Mouse (Mus musculus) midbrain, embryonic 11.5 days (tissue): ENCODE data around the gene Trcg1. TPM values are rescaled to one million over a fixed set of nuclear protein-coding genes. Genes with fewer than 3 reads are reported as not detected.

ENCODE experiments used
- ATAC-seq: fragments of 200-750 bp; cut with Nextera tagmentation; 2 replicates; pipeline ENCODE4 v1.8.0; 2017; ENCODE audit warnings: moderate TSS enrichment, moderate library complexity; ENCODE audit not compliant: low FRiP score
- DNase-seq: peaks from one replicate; pipeline ENCODE4 v3.0.0; 2015; ENCODE audit warnings: low spot score; ENCODE audit errors: missing footprints
- H3K27ac ChIP-seq: fragments of 300-500 bp; sonication (generic); 2 replicates; pipeline ENCODE4 v1.5.1; 2014; ENCODE audit warnings: low read depth, low read length
- H3K27me3 ChIP-seq: fragments of 300-500 bp; sonication (generic); 2 replicates; pipeline ENCODE4 v1.6.1; 2014; ENCODE audit warnings: mild to moderate bottlenecking, low read length, moderate library complexity, mixed read lengths; ENCODE audit not compliant: control insufficient read depth, insufficient read depth
- H3K36me3 ChIP-seq: fragments of 300-500 bp; sonication (generic); 2 replicates; pipeline ENCODE4 v1.6.1; 2014; ENCODE audit warnings: mild to moderate bottlenecking, low read length, moderate library complexity, mixed read lengths; ENCODE audit not compliant: control insufficient read depth, insufficient read depth
- H3K4me1 ChIP-seq: fragments of 300-500 bp; sonication (generic); 2 replicates; pipeline ENCODE4 v1.6.1; 2014; ENCODE audit warnings: low read length; ENCODE audit not compliant: control insufficient read depth, insufficient read depth
- H3K4me2 ChIP-seq: fragments of 300-500 bp; sonication (generic); 2 replicates; pipeline ENCODE4 v1.6.1; 2014; ENCODE audit warnings: mild to moderate bottlenecking, moderate library complexity
- H3K4me3 ChIP-seq: fragments of 300-500 bp; sonication (generic); 2 replicates; pipeline ENCODE4 v1.5.1; 2014; ENCODE audit warnings: low read depth, low read length
- H3K9ac ChIP-seq: fragments of 300-500 bp; sonication (generic); 2 replicates; pipeline ENCODE4 v1.6.1; 2014; ENCODE audit warnings: low read length
- H3K9me3 ChIP-seq: fragments of 300-500 bp; sonication (generic); 2 replicates; pipeline ENCODE4 v1.6.1; 2016; ENCODE audit warnings: low read length; ENCODE audit not compliant: control insufficient read depth
- WGBS: fragments of 180-500 bp; shearing (Covaris S2); extraction: QIAGEN DNeasy Blood & Tissue Kit; methylation state at CpG from one replicate; pipeline ENCODE4 v1.1.7; 2014; 5-methylcytosine and 5-hydroxymethylcytosine counted together
- polyA plus RNA-seq: library from polyadenylated mRNA; unstranded; fragments of >200 nt; fragmentation: Nextera tagmentation; extraction: Ambion mirVana; gene quantifications from 2 replicates; pipeline ENCODE4 v1.2.1, GENCODE M21; 2014

Trcg1 gene
- polyA plus RNA-seq, 1 experiment from 2014 or later = not detected

DNA sequence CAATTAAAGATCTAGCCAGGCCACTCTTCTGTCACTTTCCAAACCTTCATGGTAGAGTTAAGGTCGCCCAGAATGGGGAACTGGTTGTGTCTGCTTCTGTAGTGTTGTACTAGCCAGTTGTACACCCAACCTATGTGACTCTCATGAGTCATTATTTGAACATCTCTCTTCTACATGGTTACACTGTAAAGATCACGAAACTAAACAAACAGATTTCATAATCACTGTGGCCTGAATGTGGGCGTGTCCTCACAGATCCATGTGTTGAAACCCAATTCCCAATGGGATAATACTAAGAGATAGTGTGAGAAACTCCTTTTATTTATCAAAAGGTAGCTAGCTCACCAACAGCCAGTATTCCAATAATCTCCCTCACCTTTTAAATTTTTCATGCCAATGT is 59.3 kb downstream of the Trcg1 start:
- 80% methylated on average over 3 of the region's 3 CpGs for WGBS

DNA sequence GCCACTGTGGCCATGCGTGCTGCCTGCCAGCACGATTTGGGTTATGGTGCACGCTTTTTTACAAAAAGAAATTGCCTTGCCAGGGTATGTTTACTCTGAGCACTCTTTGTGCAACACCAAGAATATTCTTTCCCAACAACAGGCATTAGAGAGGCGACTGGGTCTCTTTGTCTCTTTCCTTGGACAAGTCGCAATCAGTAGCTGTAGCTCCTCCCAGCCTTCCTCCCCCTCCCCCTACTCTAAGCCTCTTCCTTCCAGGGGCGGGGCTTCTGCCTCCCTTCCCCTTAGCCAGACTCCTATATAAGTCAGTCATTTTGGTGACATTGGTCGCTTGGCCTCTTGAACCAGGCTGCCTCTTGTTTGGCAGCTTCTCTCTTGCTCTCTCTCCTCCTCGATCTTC is 59.9 kb downstream of the Trcg1 start:
- H3K9ac ChIP-seq = no peak overlapping the region

More for the DNA sequence above, 59.3 kb downstream of the Trcg1 start:
- Histone ChIP-seq H3K27me3 (no peaks in the 10 kb centered on the region), H3K27ac (no peak overlapping the region), H3K36me3 (no peaks in the 10 kb centered on the region), H3K4me3 (no peak overlapping the region), H3K4me1 (no peaks in the 10 kb centered on the region), H3K4me2 (no peak overlapping the region), H3K9ac (no peak overlapping the region), H3K9me3 (no peaks in the 10 kb centered on the region)
- ATAC-seq (no peak), DNase-seq (no peak)

DNA sequence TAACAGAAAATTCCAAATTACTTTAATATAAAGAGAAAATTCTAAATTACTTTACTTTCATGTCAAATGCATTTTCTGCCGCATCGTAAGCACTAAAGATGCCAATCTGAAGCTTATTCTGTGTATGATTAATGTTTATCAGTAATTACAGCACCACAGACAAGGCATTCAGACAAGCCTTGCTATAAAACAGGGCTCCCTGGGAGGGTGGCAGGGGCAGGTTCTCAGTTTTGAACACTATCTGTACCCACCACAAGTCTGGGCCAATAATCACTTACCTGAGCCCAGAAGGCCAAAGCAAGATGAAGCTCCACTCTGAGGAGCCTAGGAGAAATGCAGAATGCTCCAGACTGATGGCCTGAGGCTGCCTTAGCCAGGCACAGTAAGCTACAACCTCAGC is 61.6 kb downstream of the Trcg1 start:
- H3K4me1 ChIP-seq = no peaks in the 10 kb centered on the region
- H3K9me3 ChIP-seq = no peaks in the 10 kb centered on the region
- 95% methylated on average over 2 of the region's 2 CpGs for WGBS
- H3K36me3 ChIP-seq = no peaks in the 10 kb centered on the region
- H3K27me3 ChIP-seq = no peaks in the 10 kb centered on the region
- H3K9ac ChIP-seq = no peak overlapping the region
- no peak overlapping the region for H3K27ac ChIP-seq
- H3K4me3 ChIP-seq = no peak overlapping the region
- ATAC-seq (no peak), DNase-seq (no peak)
- H3K4me2 ChIP-seq = no peak overlapping the region

More for the DNA sequence above, 59.9 kb downstream of the Trcg1 start:
- H3K9me3 ChIP-seq = no peaks in the 10 kb centered on the region
- H3K36me3 ChIP-seq = no peaks in the 10 kb centered on the region
- no peak overlapping the region for H3K27ac ChIP-seq
- no peaks in the 10 kb centered on the region for H3K4me1 ChIP-seq
- no peak overlapping the region for H3K4me3 ChIP-seq
- ATAC-seq = no peak
- WGBS = 62% methylated on average over 8 of the region's 8 CpGs
- H3K4me2 ChIP-seq = no peak overlapping the region
- DNase-seq = no peak
- H3K27me3 ChIP-seq = no peaks in the 10 kb centered on the region

Other genes starting within 250 kb of the Trcg1 start
- gene Ptpn9, start 241.6 kb upstream of the Trcg1 start, polyA plus RNA-seq = 30.9 and 31.6 TPM in 2 replicates
- 54.6 and 56.1 TPM in 2 replicates for gene Sin3a, start 164.5 kb upstream of the Trcg1 start, polyA plus RNA-seq
- gene Man2c1, start 105.9 kb upstream of the Trcg1 start, polyA plus RNA-seq = 17.5 and 18.0 TPM in 2 replicates
- gene Neil1, start 88.3 kb upstream of the Trcg1 start, polyA plus RNA-seq = 5.8 and 5.9 TPM in 2 replicates
- 91.6 and 100.0 TPM in 2 replicates for gene Commd4, start 78.2 kb upstream of the Trcg1 start, polyA plus RNA-seq
- gene 1700017B05Rik, start 26.1 kb downstream of the Trcg1 start, polyA plus RNA-seq = 6.4 and 9.3 TPM in 2 replicates
- 18.6 and 22.9 TPM in 2 replicates for gene Ppcdc, start 203.6 kb downstream of the Trcg1 start, polyA plus RNA-seq
- gene Scamp5, start 231.5 kb downstream of the Trcg1 start, polyA plus RNA-seq = 17.6 and 17.7 TPM in 2 replicates